Mouse (Mus musculus): Measurements from ENCODE around the gene Gsg1l.

Gsg1l gene

GRCm38 (mm10) chr7:125868570-125868969 is 213.6 kb downstream of the Gsg1l start:
- no peak for ATAC-seq (ENCODE audit: low TSS enrichment)

DNA sequence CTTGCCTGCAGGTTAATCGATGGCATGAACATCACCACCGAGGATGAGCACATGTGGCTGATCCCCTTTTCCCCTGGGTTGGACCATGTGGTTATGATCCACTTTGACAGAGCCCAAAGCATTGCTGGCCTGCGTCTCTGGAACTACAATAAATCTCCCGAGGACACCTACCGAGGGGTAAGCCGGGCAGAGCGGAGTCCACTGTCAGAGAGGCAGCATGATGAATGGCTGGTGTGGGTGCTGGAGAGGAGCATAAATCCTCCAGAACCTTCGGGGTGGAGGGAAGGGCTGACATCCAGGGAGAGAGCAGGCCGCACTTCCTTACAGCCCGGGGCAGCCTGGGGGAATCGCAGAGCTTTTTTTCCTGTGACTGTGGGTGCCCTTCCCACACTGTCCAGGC is 217.0 kb downstream of the Gsg1l start:
- ATAC-seq (ENCODE audit: low TSS enrichment): no peak

GRCm38 (mm10) chr7:125864026-125864425 is 218.2 kb downstream of the Gsg1l start:
- ATAC-seq (ENCODE audit: low TSS enrichment): no peak

- no peak for ATAC-seq (ENCODE audit: low TSS enrichment)
Measured at GRCm38 (mm10) chr7:125860421-125860820, 221.8 kb downstream of the Gsg1l start.

GRCm38 (mm10) chr7:125859564-125859963 is 222.6 kb downstream of the Gsg1l start:
- ATAC-seq (ENCODE audit: low TSS enrichment): no peak

GRCm38 (mm10) chr7:125847528-125847866 is 234.7 kb downstream of the Gsg1l start:
- peak; percentile 71 for ATAC-seq (ENCODE audit: low TSS enrichment)

DNA sequence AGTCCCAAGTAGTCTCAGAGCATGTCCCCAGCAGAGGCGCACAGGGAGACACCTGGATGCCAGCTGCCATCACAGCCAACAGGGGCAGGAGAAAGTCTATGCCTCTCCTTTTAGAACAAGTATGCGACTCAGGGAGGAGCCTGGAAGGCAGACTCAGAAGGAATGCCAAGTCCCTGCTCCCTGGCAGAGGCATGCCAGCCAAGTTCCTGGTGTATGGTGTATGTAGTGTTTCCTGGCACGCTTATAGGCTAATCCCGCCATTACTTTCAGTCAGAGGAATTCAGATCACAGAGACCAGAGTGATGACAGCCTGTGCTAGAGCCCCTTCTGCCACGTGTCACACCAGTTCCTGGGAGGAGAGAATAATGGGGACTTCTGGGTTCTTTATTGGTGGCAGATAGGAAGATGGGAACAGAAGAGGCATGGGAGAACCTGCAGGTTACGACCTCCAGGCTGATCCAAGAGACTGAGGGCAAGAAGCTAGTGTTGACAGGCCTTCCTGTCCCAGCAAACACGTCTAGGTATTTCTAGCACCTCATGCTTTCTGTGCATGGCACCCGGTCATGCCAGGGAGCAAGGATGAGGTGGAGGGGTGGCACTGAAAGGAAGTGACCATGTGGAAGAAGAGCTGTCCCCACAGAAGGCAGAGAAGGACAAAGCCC is 235.2 kb downstream of the Gsg1l start:
- ATAC-seq (ENCODE audit: low TSS enrichment): peak; percentile 79

GRCm38 (mm10) chr7:125845611-125846010 is 236.6 kb downstream of the Gsg1l start:
- no peak for ATAC-seq (ENCODE audit: low TSS enrichment)

DNA sequence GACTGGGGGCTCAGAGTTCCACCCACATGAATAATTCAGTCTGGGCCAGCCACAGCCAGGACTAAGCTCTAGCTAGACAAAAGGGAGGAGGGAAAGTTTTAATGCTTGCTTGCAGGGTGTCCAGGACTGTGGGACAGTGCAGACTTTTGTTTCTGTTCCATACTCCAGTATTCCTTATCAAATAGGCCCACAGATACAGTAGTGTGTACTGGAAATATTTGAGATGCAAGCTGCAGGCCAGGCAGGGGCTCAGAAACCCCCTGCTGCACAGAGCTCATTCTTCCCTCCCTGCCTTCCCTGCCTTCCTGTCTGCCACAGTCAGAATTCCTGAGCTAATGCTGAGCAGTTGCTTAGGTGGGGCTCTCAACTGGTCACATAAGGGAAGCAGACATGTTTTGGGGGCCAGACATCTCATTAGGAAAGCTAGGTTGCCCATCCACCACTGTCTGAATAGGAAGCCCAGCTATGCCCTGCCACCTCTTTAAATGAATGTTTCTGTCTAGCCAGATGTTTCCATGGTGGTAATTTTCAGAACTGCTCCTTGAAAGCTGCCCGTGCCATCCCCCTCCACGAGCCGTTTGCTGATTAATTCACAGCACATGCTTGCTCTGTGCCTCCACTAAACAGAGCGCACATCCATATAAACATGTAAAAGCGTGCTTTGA is 244.0 kb downstream of the Gsg1l start:
- ATAC-seq (ENCODE audit: low TSS enrichment): no peak

DNA sequence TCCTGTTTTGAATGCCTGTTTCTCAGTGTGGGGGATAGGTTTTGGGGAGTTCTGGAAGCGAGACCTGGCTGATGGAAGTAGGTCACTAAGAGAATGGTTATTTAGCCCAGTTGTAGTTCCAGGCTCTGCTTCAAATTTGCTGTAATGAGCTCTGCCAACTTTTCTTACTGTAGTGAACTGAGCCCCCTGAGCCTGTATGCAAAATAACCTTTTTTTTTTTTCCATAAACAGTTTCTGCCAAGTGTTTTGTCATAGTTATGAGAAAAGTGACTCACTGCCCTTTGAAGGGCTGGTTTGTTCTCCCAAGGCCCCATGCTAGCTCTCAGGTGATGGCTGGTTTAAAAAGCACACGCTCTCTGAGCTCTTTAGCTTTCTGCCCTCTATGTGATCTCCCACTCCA is 248.7 kb downstream of the Gsg1l start:
- ATAC-seq (ENCODE audit: low TSS enrichment): no peak

DNA sequence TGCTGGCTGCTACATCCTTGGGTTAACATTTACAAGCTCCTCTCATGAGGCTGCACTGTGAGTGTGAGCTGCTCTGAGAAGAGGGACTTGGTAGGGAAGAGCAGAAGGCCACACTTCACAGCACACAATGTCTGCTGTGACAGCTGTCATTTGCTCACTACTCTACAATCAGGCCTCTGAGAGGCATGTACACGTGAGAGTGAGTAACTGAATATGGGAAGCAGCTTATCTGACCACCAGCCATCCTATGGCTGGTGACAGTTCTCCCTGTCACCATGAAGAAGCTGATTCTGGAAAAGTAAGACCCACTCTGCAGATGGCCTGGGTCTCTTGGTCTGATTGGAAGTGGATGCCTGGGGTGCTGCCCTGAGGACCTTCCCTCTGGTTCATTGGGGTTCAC is 249.4 kb downstream of the Gsg1l start:
- no peak for ATAC-seq (ENCODE audit: low TSS enrichment)

GRCm38 (mm10) chr7:125829121-125829666 is 253.0 kb downstream of the Gsg1l start:
- ATAC-seq (ENCODE audit: low TSS enrichment): no peak

DNA sequence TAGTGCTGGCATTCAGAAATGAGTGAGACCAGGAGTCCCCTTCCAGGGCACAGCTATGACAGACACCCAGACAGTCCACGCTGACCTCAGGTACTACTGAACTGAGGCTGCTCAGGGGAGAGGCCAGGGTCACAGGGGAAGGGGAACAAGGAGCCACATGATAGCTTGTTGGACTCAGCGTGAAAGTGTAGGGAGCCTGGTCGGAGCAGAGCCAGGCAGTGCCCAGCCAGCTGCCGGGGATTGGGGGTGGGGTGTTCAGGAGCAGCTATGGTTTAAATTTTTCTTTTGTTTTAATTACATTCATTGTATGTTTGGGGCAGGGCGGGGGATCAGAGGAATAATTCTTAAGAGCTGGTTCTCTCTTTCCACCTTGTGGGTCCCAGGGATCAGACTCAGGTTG is 253.7 kb downstream of the Gsg1l start:
- ATAC-seq (ENCODE audit: low TSS enrichment): no peak

All from frontal cortex, adult (tissue).